Mouse (Mus musculus) kidney, embryonic 14.5 days (tissue): ENCODE data around the gene Mcts2. TPM values are rescaled to one million over a fixed set of nuclear protein-coding genes. Genes with fewer than 3 reads are reported as not detected.

ENCODE experiments used
- ATAC-seq: fragments of 200-750 bp; cut with Nextera tagmentation; 2 replicates; pipeline ENCODE4 v1.8.0; 2017; ENCODE audit warnings: moderate number of reproducible peaks, mild to moderate bottlenecking, moderate TSS enrichment, moderate library complexity; ENCODE audit not compliant: low FRiP score, low TSS enrichment
- H3K27ac ChIP-seq: fragments of 300-500 bp; sonication (generic); 2 replicates; pipeline ENCODE4 v1.5.1; 2014; ENCODE audit warnings: low read depth, mild to moderate bottlenecking, low read length, moderate library complexity, mixed read lengths
- H3K27me3 ChIP-seq: fragments of 300-500 bp; sonication (generic); 2 replicates; pipeline ENCODE4 v1.6.1; 2014; ENCODE audit warnings: mild to moderate bottlenecking, low read length; ENCODE audit not compliant: control insufficient read depth, insufficient read depth
- H3K36me3 ChIP-seq: fragments of 300-500 bp; sonication (generic); 2 replicates; pipeline ENCODE4 v1.6.1; 2014; ENCODE audit warnings: low read length, mixed read lengths; ENCODE audit not compliant: control insufficient read depth, insufficient read depth
- H3K4me1 ChIP-seq: fragments of 300-500 bp; sonication (generic); 2 replicates; pipeline ENCODE4 v1.6.1; 2014; ENCODE audit warnings: low read length, mixed read lengths; ENCODE audit not compliant: control insufficient read depth, insufficient read depth
- H3K4me2 ChIP-seq: fragments of 300-500 bp; sonication (generic); replicated peaks from 2 replicates; pipeline ENCODE4 v1.6.1; 2014; ENCODE audit warnings: low read depth, mild to moderate bottlenecking, low read length
- H3K4me3 ChIP-seq: fragments of 300-500 bp; sonication (generic); 2 replicates; pipeline ENCODE4 v1.5.1; 2014; ENCODE audit warnings: mild to moderate bottlenecking, low read length
- H3K9ac ChIP-seq: fragments of 300-500 bp; sonication (generic); 2 replicates; pipeline ENCODE4 v1.6.1; 2014; ENCODE audit warnings: low read depth, mild to moderate bottlenecking, low read length, moderate library complexity
- H3K9me3 ChIP-seq: fragments of 300-500 bp; sonication (generic); 2 replicates; pipeline ENCODE4 v1.6.1; 2016; ENCODE audit warnings: low read length; ENCODE audit not compliant: control insufficient read depth
- WGBS: fragments of 180-500 bp; shearing (Covaris S2); extraction: QIAGEN DNeasy Blood & Tissue Kit; methylation state at CpG from one replicate; pipeline ENCODE4 v1.1.7; 2014; 5-methylcytosine and 5-hydroxymethylcytosine counted together
- polyA plus RNA-seq: library from polyadenylated mRNA; unstranded; fragments of >200 nt; fragmentation: Nextera tagmentation; extraction: Ambion mirVana; gene quantifications from 2 replicates; pipeline ENCODE4 v1.2.1, GENCODE M21; 2014

The Mcts2 gene
- polyA plus RNA-seq, 1 experiment from 2014 or later: 35.4 TPM

DNA sequence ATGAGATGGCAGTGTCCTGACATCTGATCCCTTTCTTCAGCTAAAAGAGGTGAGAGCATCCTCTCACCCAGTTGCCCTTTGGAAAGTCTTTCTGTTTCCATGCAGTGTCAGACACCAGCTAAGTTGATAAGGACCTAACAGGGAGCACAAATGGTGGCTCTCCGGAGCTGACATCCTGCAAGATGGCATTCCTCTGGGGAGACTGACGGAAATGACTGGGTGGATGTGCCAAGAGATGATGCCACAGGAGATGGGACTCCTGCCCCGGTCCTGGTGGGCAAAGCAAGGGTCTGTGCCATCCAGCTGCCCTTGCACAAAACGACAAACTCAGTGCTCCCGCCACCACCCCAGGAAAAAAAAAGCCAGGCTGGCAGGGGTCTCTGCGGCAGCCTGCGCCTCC lies 20.4 kb downstream of the Mcts2 start:
- Histone ChIP-seq H3K9me3 (no peaks in the 10 kb centered on the region), H3K27me3 (no peaks in the 10 kb centered on the region), H3K4me3 (peak overlapping the region; percentile 24; the same call in 1 of the 2 replicates), H3K4me1 (peaks cover 19% of the 10 kb centered on the region), H3K27ac (peak overlapping the region; percentile 76), H3K36me3 (peaks cover 37% of the 10 kb centered on the region), H3K4me2 (peak overlapping the region; percentile 54), H3K9ac (peak overlapping the region; percentile 50)
- 15% methylated on average over 7 of the region's 7 CpGs for WGBS
- no peak for ATAC-seq

DNA sequence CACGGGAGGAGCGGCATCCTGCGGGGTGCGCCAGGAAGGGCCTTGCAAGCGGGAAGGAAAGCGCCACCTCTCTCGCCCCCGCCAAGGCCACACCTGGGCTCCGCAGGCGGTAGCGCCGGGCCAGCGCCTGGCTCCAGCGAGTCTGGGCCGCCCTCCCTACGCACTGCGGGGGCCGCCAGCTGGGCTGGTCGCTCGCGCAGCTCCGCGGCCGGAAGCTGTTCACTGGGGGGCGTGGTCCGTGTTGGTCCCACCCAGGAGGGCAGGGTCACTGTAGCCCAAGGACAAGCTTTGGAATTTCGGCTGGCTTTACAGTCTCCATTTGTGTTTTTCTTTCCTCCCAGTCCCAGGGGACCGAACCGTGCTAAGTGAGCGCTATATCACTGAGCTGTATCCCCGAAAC lies 20.8 kb downstream of the Mcts2 start:
- Histone ChIP-seq H3K27me3 (no peaks in the 10 kb centered on the region), H3K9me3 (no peaks in the 10 kb centered on the region), H3K27ac (peak overlapping the region; percentile 76), H3K4me3 (peak overlapping the region; percentile 24; the same call in 1 of the 2 replicates), H3K9ac (peak overlapping the region; percentile 50), H3K36me3 (peaks cover 32% of the 10 kb centered on the region), H3K4me1 (peaks cover 19% of the 10 kb centered on the region), H3K4me2 (peak overlapping the region; percentile 54)
- 3% methylated on average over 31 of the region's 31 CpGs for WGBS
- peak; percentile 98 for ATAC-seq

DNA sequence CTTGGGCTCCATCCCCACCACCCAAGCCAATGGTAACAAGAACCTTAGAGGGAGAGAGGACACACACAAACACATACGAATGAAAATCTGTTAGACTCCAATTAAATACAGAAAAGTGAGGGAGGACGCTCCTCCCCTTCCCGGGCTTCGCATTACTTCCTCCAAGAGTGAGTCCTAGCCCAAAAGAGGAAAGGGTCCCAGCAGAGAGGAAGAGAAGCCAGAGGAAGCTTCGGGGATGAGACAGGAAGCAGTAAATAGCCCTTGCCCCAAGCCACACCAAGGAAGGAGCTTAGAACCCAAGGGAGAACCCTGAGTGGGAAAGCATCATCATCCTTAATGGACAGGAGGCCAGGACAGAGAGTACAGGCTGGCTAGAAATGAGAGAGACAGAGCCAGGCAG lies 22.2 kb downstream of the Mcts2 start:
- peaks cover 19% of the 10 kb centered on the region for H3K4me1 ChIP-seq
- no peaks in the 10 kb centered on the region for H3K9me3 ChIP-seq
- no peak overlapping the region for H3K27ac ChIP-seq
- no peaks in the 10 kb centered on the region for H3K27me3 ChIP-seq
- no peak overlapping the region for H3K4me3 ChIP-seq
- no peak overlapping the region for H3K4me2 ChIP-seq
- WGBS: 86% methylated on average over 5 of the region's 5 CpGs
- peaks cover 19% of the 10 kb centered on the region for H3K36me3 ChIP-seq
- no peak for ATAC-seq
- no peak overlapping the region for H3K9ac ChIP-seq

DNA sequence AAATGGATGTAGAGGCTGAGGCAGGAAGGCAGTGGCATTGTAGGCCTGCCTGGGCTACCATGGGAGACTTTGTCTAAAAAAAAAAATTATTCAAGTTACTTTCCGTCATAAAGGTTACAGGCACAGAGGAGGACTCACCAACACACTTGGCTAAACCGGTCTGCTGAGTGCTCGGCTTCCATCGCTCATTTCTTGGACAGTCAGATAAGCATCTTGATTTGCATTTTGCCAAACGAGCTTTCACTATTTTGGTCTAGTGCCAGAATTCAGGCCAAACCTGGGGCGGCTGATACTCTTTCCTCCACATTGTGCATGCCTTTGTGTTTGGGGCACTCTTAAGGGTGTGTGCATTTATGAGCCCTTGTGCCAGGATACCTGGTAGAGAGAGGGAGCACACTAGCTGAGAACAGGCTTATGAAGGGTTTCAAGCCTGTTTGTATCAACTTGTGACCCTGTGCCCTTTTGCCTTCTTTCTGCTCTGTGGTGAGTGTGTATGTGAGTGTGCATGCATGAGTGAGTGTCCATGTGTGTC lies 29.5 kb downstream of the Mcts2 start:
- Histone ChIP-seq H3K9ac (no peak overlapping the region), H3K27me3 (no peaks in the 10 kb centered on the region), H3K4me1 (peaks cover 8% of the 10 kb centered on the region; the same call in 1 of the 2 replicates), H3K9me3 (no peaks in the 10 kb centered on the region), H3K27ac (peak overlapping the region; percentile 61; the same call in 1 of the 2 replicates), H3K4me3 (no peak overlapping the region), H3K36me3 (no peaks in the 10 kb centered on the region), H3K4me2 (no peak overlapping the region)
- no peak for ATAC-seq
- WGBS: 60% methylated on average over 6 of the region's 6 CpGs

DNA sequence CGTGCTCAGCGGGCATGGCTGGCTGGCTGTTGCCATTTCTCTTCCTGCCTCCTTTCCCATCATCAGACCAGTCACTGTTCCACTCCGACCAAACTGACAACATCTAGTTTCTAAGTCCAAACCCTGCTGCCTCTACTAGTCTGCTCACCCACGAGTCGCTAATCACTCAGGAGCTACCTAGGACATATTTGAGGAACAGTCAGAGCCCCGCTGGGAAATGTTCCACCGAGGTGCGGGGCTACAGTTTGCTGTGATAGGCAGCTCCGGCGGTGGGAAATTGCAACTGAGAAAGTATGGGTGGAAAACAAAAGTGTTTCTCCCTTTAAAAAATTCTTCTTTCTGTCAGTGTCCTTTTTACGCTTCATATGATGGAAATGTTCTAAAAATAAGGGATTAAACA lies 30.8 kb downstream of the Mcts2 start:
- Histone ChIP-seq H3K9me3 (no peaks in the 10 kb centered on the region), H3K4me2 (no peak overlapping the region), H3K4me3 (no peak overlapping the region), H3K27me3 (no peaks in the 10 kb centered on the region), H3K27ac (peak overlapping the region; percentile 4; the same call in 1 of the 2 replicates), H3K4me1 (peaks cover 8% of the 10 kb centered on the region; the same call in 1 of the 2 replicates), H3K36me3 (no peaks in the 10 kb centered on the region), H3K9ac (no peak overlapping the region)
- ATAC-seq: no peak
- WGBS: 58% methylated on average over 11 of the region's 11 CpGs

DNA sequence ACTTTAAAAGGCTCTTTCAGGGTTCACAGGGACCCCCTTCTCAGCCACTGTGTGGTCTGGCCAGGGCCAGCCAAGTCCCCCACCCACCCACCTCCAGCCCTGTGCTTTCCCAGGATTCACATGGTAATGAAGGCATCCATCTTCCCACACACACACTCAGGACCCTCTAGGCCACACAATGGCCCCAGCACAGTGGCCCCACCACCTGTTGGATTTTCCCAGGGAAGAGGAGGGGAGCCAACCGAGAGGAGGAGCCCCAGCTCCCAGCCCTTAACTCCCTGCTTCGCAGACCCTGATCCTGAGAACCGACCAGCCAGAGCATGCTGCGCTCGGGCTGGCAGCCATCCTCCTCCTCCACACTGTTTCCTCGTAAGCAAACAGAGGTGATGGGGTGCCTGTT lies 31.2 kb downstream of the Mcts2 start:
- ATAC-seq: peak; percentile 73
- Histone ChIP-seq H3K9ac (no peak overlapping the region), H3K27ac (no peak overlapping the region; the same call in 1 of the 2 replicates)

DNA sequence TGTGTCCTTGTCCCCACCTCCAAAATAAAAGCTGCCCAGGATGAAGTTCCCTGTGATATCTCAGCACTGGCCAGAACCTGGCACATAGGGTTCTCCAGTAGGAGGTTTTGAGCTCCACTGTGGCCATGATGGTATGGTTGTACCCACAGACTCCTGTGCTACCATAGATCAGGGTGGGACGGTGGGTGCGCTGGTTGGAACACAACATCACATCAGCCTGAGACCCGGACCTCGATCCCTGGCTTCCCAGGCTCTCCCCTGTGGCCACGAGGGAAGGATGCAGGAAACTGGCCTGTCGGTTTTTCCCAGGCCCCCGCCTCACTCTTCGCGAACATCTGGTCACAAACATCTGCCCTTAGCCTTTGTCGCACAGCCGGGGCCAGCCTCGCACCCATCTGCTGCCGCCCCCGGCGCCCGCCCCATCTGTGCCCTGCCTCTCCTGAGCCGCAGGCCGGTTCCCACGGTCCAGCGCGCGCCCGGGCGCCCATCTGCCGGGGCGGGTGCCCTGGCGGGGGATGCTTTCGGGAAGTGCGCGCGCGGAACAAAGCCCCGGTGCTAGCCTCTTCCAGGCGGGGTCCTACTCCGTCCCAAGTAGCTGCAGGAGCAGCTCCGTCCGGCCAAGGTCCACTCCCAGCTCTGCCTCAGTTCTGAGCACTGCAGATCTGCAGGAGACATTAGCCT lies 37.0 kb downstream of the Mcts2 start:
- H3K27ac ChIP-seq: peak overlapping the region; percentile 26; the same call in 1 of the 2 replicates
- 2% methylated on average over 36 of the region's 37 CpGs for WGBS

More for the DNA sequence above, 31.2 kb downstream of the Mcts2 start:
- WGBS: 22% methylated on average over 6 of the region's 6 CpGs
- Histone ChIP-seq H3K27me3 (no peaks in the 10 kb centered on the region), H3K4me2 (no peak overlapping the region), H3K36me3 (no peaks in the 10 kb centered on the region), H3K4me1 (peaks cover 8% of the 10 kb centered on the region; the same call in 1 of the 2 replicates), H3K9me3 (no peaks in the 10 kb centered on the region), H3K4me3 (no peak overlapping the region)

DNA sequence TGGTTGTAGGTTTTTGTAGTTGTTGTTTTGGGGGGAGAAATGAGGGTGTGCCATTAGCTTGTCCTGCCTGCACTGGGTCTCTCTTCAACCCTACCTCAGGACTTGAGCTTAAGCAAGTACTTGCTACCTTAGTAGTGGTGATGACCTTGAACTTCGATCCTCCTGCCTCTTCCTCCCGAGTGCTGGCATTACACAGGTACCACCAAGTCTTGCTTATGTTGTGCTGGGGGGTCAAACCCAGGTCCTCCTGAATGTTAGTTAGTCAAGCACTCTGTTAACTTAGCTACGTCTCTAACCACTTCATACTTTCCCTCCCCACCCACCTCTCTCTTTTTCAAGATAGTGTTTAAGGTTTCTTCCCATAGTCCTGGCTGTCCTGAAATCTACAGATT lies 37.5 kb downstream of the Mcts2 start:
- H3K27ac ChIP-seq: peak overlapping the region; percentile 26; the same call in 1 of the 2 replicates

More for the DNA sequence above, 37.0 kb downstream of the Mcts2 start:
- peak; percentile 47 for ATAC-seq
- Histone ChIP-seq H3K36me3 (no peaks in the 10 kb centered on the region), H3K27me3 (no peaks in the 10 kb centered on the region), H3K4me3 (peak overlapping the region; percentile 36), H3K9me3 (no peaks in the 10 kb centered on the region), H3K4me1 (peaks cover 45% of the 10 kb centered on the region), H3K4me2 (peak overlapping the region; percentile 75), H3K9ac (peak overlapping the region; percentile 61)

DNA sequence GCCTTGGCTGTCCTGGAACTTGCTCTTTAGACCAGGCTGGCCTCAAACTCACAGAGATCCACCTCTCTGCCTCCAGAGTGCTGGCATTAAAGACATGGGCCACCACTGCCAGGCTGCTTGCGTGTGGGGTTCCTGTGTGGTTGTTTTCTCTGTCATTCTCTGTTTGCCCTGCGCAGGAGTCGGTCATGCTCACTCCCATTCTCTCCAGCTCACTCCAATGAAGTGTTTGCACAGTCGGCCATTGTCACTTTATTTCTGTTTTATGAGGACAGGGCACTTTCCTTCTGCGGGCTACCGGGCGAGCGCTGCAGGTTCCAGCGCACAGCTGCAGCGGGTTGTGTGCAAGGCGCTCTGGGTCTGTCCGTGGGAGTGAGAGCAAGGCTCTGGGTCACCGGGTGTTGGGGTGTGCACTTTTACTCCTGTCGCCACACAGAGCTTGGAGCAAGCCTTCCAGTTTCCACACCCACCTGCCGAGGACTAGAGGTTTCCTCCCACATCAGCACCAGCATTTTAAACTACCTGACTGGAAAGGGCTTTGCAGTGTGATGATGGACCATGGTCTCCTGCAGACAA lies 38.4 kb downstream of the Mcts2 start:
- H3K9ac ChIP-seq: no peak overlapping the region
- H3K4me3 ChIP-seq: no peak overlapping the region
- no peaks in the 10 kb centered on the region for H3K9me3 ChIP-seq
- WGBS: 25% methylated on average over 15 of the region's 15 CpGs
- H3K36me3 ChIP-seq: no peaks in the 10 kb centered on the region
- H3K27ac ChIP-seq: no peak overlapping the region
- H3K27me3 ChIP-seq: no peaks in the 10 kb centered on the region
- H3K4me1 ChIP-seq: peaks cover 60% of the 10 kb centered on the region
- no peak for ATAC-seq
- no peak overlapping the region for H3K4me2 ChIP-seq

More for the DNA sequence above, 37.5 kb downstream of the Mcts2 start:
- Histone ChIP-seq H3K9ac (peak overlapping the region; percentile 61), H3K4me3 (peak overlapping the region; percentile 36), H3K36me3 (no peaks in the 10 kb centered on the region), H3K9me3 (no peaks in the 10 kb centered on the region), H3K27me3 (no peaks in the 10 kb centered on the region), H3K4me2 (peak overlapping the region; percentile 75), H3K4me1 (peaks cover 51% of the 10 kb centered on the region)
- ATAC-seq: no peak
- 60% methylated on average over 3 of the region's 3 CpGs for WGBS
